Mouse (Mus musculus) neural tube, embryonic 15.5 days (tissue): Measurements from ENCODE around the gene Tbc1d14. TPM values are rescaled to one million over a fixed set of nuclear protein-coding genes. Genes with fewer than 3 reads are reported as not detected.
A peak's percentile ranks its signal among the peaks of the same experiment; 100 is the strongest.

ENCODE experiments used
- ATAC-seq: fragments of 200-750 bp; cut with Nextera tagmentation; 2 replicates; pipeline ENCODE4 v1.8.0; 2017; ENCODE audit warnings: mild to moderate bottlenecking, moderate TSS enrichment, moderate library complexity; ENCODE audit not compliant: low FRiP score
- H3K27ac ChIP-seq: fragments of 300-500 bp; sonication (generic); replicated peaks from 2 replicates; pipeline ENCODE4 v1.5.1; 2015; ENCODE audit warnings: mild to moderate bottlenecking, inconsistent platforms
- H3K27me3 ChIP-seq: fragments of 300-500 bp; sonication (generic); replicated peaks from 2 replicates; pipeline ENCODE4 v1.6.1; 2015; ENCODE audit warnings: inconsistent platforms
- H3K36me3 ChIP-seq: fragments of 300-500 bp; sonication (generic); 2 replicates; pipeline ENCODE4 v1.6.1; 2015; ENCODE audit warnings: inconsistent platforms
- H3K4me1 ChIP-seq: fragments of 300-500 bp; sonication (generic); 2 replicates; pipeline ENCODE4 v1.6.1; 2015; ENCODE audit warnings: inconsistent platforms
- H3K4me2 ChIP-seq: fragments of 300-500 bp; sonication (generic); 2 replicates; pipeline ENCODE4 v1.6.1; 2015; ENCODE audit warnings: inconsistent platforms, mild to moderate bottlenecking, moderate library complexity
- H3K4me3 ChIP-seq: fragments of 300-500 bp; sonication (generic); replicated peaks from 2 replicates; pipeline ENCODE4 v1.5.1; 2015; ENCODE audit warnings: mild to moderate bottlenecking, inconsistent platforms
- H3K9ac ChIP-seq: fragments of 300-500 bp; sonication (generic); replicated peaks from 2 replicates; pipeline ENCODE4 v1.6.1; 2015; ENCODE audit warnings: mild to moderate bottlenecking, inconsistent platforms
- H3K9me3 ChIP-seq: fragments of 300-500 bp; sonication (generic); replicated peaks from 2 replicates; pipeline ENCODE4 v1.6.1; 2016; ENCODE audit warnings: inconsistent platforms
- WGBS: fragments of 180-500 bp; shearing (Covaris S2); methylation state at CpG from one replicate; pipeline ENCODE4 v1.1.7; 2015; ENCODE audit warnings: mixed read lengths; 5-methylcytosine and 5-hydroxymethylcytosine counted together
- polyA plus RNA-seq: library from polyadenylated mRNA; unstranded; fragments of >200 nt; fragmentation: Nextera tagmentation; extraction: Ambion mirVana; gene quantifications from 2 replicates; pipeline ENCODE4 v1.2.1, GENCODE M21; 2015

The Tbc1d14 gene
- polyA plus RNA-seq, 1 experiment from 2014 or later: 58.9 TPM

GRCm38 (mm10) chr5:36526274-36526673 lies 66.8 kb downstream of the Tbc1d14 start:
- Histone ChIP-seq H3K9me3 (no peaks in the 10 kb centered on the region), H3K27me3 (no peaks in the 10 kb centered on the region), H3K4me1 (peaks cover 46% of the 10 kb centered on the region), H3K36me3 (peaks cover 11% of the 10 kb centered on the region), H3K4me3 (no peak overlapping the region), H3K4me2 (no peak overlapping the region), H3K9ac (no peak overlapping the region), H3K27ac (no peak overlapping the region)
- ATAC-seq: no peak
- 87% methylated on average over 5 of the region's 5 CpGs for WGBS

GRCm38 (mm10) chr5:36525216-36525615 lies 67.9 kb downstream of the Tbc1d14 start:
- Histone ChIP-seq H3K27ac (no peak overlapping the region), H3K9me3 (no peaks in the 10 kb centered on the region), H3K4me1 (peaks cover 38% of the 10 kb centered on the region), H3K4me2 (no peak overlapping the region), H3K4me3 (no peak overlapping the region), H3K36me3 (peaks cover 19% of the 10 kb centered on the region), H3K9ac (no peak overlapping the region), H3K27me3 (no peaks in the 10 kb centered on the region)
- WGBS: 76% methylated on average over 2 of the region's 2 CpGs
- ATAC-seq: no peak

GRCm38 (mm10) chr5:36523219-36523703 lies 69.8 kb downstream of the Tbc1d14 start:
- H3K9ac ChIP-seq: no peak overlapping the region
- H3K27me3 ChIP-seq: no peaks in the 10 kb centered on the region
- H3K4me3 ChIP-seq: no peak overlapping the region
- H3K9me3 ChIP-seq: no peaks in the 10 kb centered on the region
- H3K4me2 ChIP-seq: no peak overlapping the region
- H3K27ac ChIP-seq: no peak overlapping the region
- ATAC-seq: no peak
- peaks cover 23% of the 10 kb centered on the region for H3K4me1 ChIP-seq
- 86% methylated on average over 5 of the region's 5 CpGs for WGBS
- H3K36me3 ChIP-seq: peaks cover 36% of the 10 kb centered on the region

GRCm38 (mm10) chr5:36522782-36523181 lies 70.3 kb downstream of the Tbc1d14 start:
- Histone ChIP-seq H3K4me1 (peaks cover 19% of the 10 kb centered on the region), H3K27me3 (no peaks in the 10 kb centered on the region), H3K27ac (no peak overlapping the region), H3K36me3 (peaks cover 41% of the 10 kb centered on the region), H3K4me2 (no peak overlapping the region), H3K4me3 (no peak overlapping the region), H3K9ac (no peak overlapping the region), H3K9me3 (no peaks in the 10 kb centered on the region)
- ATAC-seq: no peak
- 66% methylated on average over 2 of the region's 2 CpGs for WGBS

GRCm38 (mm10) chr5:36519751-36520150 lies 73.3 kb downstream of the Tbc1d14 start:
- Histone ChIP-seq H3K27ac (0 out of 2 replicates have a peak overlapping the region, but pooled peaks have one; percentile 9), H3K36me3 (peaks cover 70% of the 10 kb centered on the region), H3K4me1 (no peaks in the 10 kb centered on the region), H3K4me2 (no peak overlapping the region), H3K9ac (no peak overlapping the region), H3K27me3 (no peaks in the 10 kb centered on the region), H3K9me3 (no peaks in the 10 kb centered on the region), H3K4me3 (no peak overlapping the region)
- 74% methylated on average over 3 of the region's 3 CpGs for WGBS
- ATAC-seq: no peak

GRCm38 (mm10) chr5:36517596-36517995 lies 75.5 kb downstream of the Tbc1d14 start:
- Histone ChIP-seq H3K27me3 (no peaks in the 10 kb centered on the region), H3K36me3 (peaks cover 81% of the 10 kb centered on the region), H3K4me3 (no peak overlapping the region), H3K4me1 (no peaks in the 10 kb centered on the region), H3K9me3 (no peaks in the 10 kb centered on the region), H3K4me2 (no peak overlapping the region), H3K9ac (no peak overlapping the region), H3K27ac (no peak overlapping the region)
- ATAC-seq: no peak
- WGBS: 82% methylated on average over 3 of the region's 3 CpGs

GRCm38 (mm10) chr5:36515558-36515957 lies 77.5 kb downstream of the Tbc1d14 start:
- Histone ChIP-seq H3K27me3 (no peaks in the 10 kb centered on the region), H3K27ac (no peak overlapping the region), H3K9ac (no peak overlapping the region), H3K9me3 (no peaks in the 10 kb centered on the region), H3K4me2 (no peak overlapping the region), H3K4me1 (no peaks in the 10 kb centered on the region), H3K4me3 (no peak overlapping the region), H3K36me3 (peaks cover 89% of the 10 kb centered on the region)
- no peak for ATAC-seq
- 91% methylated on average over 5 of the region's 5 CpGs for WGBS

- H3K4me1 ChIP-seq: no peaks in the 10 kb centered on the region
- peaks cover 90% of the 10 kb centered on the region for H3K36me3 ChIP-seq
- no peaks in the 10 kb centered on the region for H3K9me3 ChIP-seq
- no peak overlapping the region for H3K4me2 ChIP-seq
- no peak for ATAC-seq
- no peaks in the 10 kb centered on the region for H3K27me3 ChIP-seq
- no peak overlapping the region for H3K4me3 ChIP-seq
- H3K9ac ChIP-seq: no peak overlapping the region
- WGBS: 95% methylated on average over 1 of the region's 1 CpGs
- no peak overlapping the region for H3K27ac ChIP-seq
These were observed 78.0 kb downstream of the Tbc1d14 start for GRCm38 (mm10) chr5:36515126-36515525.

GRCm38 (mm10) chr5:36510956-36511355 lies 82.1 kb downstream of the Tbc1d14 start:
- no peak overlapping the region for H3K4me2 ChIP-seq
- H3K27me3 ChIP-seq: no peaks in the 10 kb centered on the region
- no peak for ATAC-seq
- H3K9me3 ChIP-seq: no peaks in the 10 kb centered on the region
- no peak overlapping the region for H3K27ac ChIP-seq
- WGBS: 100% methylated on average over 2 of the region's 2 CpGs
- H3K4me1 ChIP-seq: no peaks in the 10 kb centered on the region
- H3K36me3 ChIP-seq: peaks cover 86% of the 10 kb centered on the region
- no peak overlapping the region for H3K9ac ChIP-seq
- no peak overlapping the region for H3K4me3 ChIP-seq

GRCm38 (mm10) chr5:36508351-36508750 lies 84.7 kb downstream of the Tbc1d14 start:
- no peak for ATAC-seq
- H3K36me3 ChIP-seq: peaks cover 92% of the 10 kb centered on the region
- H3K9ac ChIP-seq: no peak overlapping the region
- no peaks in the 10 kb centered on the region for H3K27me3 ChIP-seq
- H3K4me2 ChIP-seq: no peak overlapping the region
- 92% methylated on average over 10 of the region's 10 CpGs for WGBS
- no peak overlapping the region for H3K4me3 ChIP-seq
- no peak overlapping the region for H3K27ac ChIP-seq
- no peaks in the 10 kb centered on the region for H3K4me1 ChIP-seq
- no peaks in the 10 kb centered on the region for H3K9me3 ChIP-seq

GRCm38 (mm10) chr5:36505643-36506042 lies 87.4 kb downstream of the Tbc1d14 start:
- Histone ChIP-seq H3K9me3 (no peaks in the 10 kb centered on the region), H3K4me1 (no peaks in the 10 kb centered on the region), H3K4me2 (no peak overlapping the region), H3K9ac (no peak overlapping the region), H3K27me3 (no peaks in the 10 kb centered on the region), H3K4me3 (no peak overlapping the region), H3K27ac (no peak overlapping the region), H3K36me3 (peaks cover 93% of the 10 kb centered on the region)
- ATAC-seq: no peak
- whole genome bisulfite sequencing: 78% methylated on average over 5 of the region's 5 CpGs

GRCm38 (mm10) chr5:36505235-36505634 lies 87.8 kb downstream of the Tbc1d14 start:
- WGBS: 89% methylated on average over 7 of the region's 7 CpGs
- no peaks in the 10 kb centered on the region for H3K27me3 ChIP-seq
- H3K4me3 ChIP-seq: no peak overlapping the region
- H3K36me3 ChIP-seq: peaks cover 93% of the 10 kb centered on the region
- no peak for ATAC-seq
- H3K9ac ChIP-seq: no peak overlapping the region
- H3K4me1 ChIP-seq: no peaks in the 10 kb centered on the region
- no peak overlapping the region for H3K27ac ChIP-seq
- no peak overlapping the region for H3K4me2 ChIP-seq
- H3K9me3 ChIP-seq: no peaks in the 10 kb centered on the region

GRCm38 (mm10) chr5:36494709-36495108 lies 98.4 kb downstream of the Tbc1d14 start:
- Histone ChIP-seq H3K27ac (no peak overlapping the region), H3K9ac (no peak overlapping the region), H3K4me3 (no peak overlapping the region), H3K9me3 (no peaks in the 10 kb centered on the region), H3K27me3 (no peaks in the 10 kb centered on the region), H3K4me1 (no peaks in the 10 kb centered on the region), H3K4me2 (no peak overlapping the region), H3K36me3 (peaks cover 74% of the 10 kb centered on the region)
- ATAC-seq: no peak
- 97% methylated on average over 9 of the region's 9 CpGs for WGBS
